Mouse (Mus musculus) adrenal gland, postnatal 4 days (tissue): ENCODE measurements around the gene Dynlt1f. TPM values are rescaled to one million over a fixed set of nuclear protein-coding genes. Genes with fewer than 3 reads are reported as not detected.
A peak's percentile ranks its signal among the peaks of the same experiment; 100 is the strongest.
"Not testable (repeated sequence)": the region's sequence is repeated elsewhere in the genome, so short reads cannot be mapped to it uniquely, and the experiment has no call there.

Source experiments
- DNase-seq, 2 experiments: peaks; one replicate each; pipeline ENCODE4 v3.0.0; 2021 to 2022; ENCODE audit warnings: low spot score in 2 of 2, mixed read lengths in 2 of 2
- total RNA-seq, 2 experiments: library from RNA; stranded (reverse); gene quantifications; 2 replicates each; pipeline ENCODE4 v1.2.3; 2021

The Dynlt1f gene
- total RNA-seq, 2 experiments from 2014 or later = 215 to 228 TPM

DNA sequence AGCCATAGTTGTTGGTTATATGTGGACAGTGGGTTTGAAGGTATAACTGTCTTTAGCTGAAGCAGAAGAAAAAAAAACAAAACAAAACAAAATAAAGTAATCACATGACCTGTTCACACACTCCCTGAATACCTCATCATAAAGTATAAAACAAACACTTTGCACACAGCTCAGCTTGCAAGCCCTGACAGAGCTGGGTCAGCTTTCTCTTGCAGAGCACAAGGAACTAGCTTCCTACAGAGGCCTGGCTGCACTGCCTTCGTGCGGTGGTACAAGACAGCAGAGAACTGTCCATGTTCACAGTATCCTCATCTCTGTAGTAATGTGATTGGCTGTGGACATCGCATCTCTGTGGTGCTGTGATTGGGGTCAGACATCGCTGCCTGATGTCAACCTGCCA, 25.3 kb downstream of the Dynlt1f start:
- not testable (repeated sequence) for DNase-seq

DNA sequence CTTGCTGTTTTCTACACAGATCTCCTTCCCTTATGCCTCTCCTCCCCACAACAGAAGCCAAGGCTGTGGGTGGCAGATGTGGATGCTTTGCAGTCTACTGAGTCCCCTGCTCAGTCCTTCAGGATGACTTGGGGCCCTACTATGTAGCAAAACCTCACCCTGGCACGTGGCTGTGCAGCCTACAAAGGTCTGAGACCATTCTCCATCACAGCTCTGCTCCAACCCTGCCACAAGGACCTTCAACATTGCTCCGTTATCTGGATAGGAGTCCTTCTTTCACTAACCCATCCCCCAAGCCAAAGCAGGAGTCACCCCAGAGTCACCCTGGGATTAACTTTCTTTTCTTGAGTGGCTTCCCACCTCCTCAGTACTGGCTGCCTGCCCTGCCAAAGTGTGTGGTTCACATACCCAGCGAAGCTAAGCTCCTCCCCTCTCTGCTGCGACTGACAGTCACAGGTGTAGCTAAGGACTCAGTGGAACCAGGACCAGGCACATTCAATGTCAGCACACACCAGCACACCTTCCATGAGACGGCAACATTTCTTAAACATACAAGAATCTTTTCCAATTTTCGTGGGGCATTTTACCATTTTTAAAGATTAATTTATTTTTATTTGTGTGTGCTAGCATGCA, 30.7 kb downstream of the Dynlt1f start:
- DNase-seq = not testable (repeated sequence)

DNA sequence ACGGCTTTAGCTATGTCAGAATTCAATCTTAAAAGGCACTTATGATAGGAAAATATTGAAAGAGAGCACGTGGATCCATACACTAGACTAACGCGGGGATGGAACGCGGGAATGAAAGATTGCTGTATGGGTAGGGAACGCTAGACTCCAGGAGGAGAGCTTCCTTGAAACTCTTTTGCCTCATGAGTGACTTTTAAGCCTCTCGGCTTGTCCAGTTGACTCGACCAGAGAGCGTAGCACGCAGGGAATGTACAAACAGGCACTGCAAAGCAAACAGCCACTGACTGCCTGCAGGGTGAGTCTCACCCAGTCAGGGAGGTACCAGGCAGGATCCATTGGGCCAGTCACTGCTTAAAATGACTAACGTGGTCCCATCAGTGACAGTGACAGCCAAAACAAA, 33.7 kb downstream of the Dynlt1f start:
- DNase-seq = not testable (repeated sequence)

DNA sequence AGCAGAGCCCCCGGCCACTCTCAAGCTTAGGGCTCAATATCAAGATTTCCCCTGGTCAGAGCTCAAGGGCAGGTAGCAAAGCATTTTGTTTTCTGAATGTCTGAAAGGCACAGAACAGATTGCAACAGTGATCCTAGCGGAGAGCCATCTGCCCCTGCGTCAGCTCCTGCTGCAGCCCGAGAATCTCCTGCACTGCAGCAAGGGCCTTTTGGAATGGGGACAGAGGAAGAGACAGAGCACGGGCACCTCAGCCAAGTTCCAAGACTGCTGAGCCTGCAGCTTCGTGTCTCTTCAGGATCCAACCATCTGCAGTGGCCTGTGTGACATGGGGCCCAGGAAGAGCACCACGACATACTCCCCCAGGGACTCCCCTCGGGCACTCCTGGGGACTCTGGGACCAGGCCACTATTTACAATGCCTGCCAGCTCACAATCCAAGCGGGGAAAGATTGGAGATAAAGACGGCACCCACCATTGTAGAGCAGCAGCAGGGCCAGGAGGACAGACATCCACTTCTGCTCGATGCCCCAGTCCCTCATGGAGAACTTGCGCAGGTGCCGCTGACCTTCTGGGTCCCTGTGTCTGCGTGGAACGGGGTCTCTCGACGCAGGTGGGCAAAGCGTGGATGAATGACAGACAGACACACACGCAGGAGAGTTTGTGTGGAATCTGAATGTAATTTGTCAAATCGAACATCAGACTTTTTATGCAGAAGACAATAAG, 34.8 kb downstream of the Dynlt1f start:
- DNase-seq = not testable (repeated sequence)

DNA sequence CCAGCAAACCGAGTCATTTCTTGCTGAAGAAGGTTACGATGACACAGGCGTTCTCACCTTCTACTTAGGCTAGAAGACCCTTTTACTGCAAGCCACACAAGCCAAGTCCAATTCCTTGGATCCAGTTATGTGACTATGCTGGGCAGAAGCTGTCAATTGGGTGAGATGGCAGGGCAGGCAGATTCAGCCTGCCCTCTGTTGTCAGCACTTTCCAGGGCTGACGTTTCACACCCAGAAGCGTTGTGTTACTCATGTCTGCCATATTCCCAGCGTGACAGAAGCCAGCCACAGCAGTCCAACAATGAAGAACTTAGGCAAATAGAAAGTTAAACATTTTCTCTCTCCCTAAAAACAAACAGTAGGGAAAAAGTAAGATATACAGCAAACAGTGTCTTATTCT, 35.7 kb downstream of the Dynlt1f start:
- not testable (repeated sequence) for DNase-seq

DNA sequence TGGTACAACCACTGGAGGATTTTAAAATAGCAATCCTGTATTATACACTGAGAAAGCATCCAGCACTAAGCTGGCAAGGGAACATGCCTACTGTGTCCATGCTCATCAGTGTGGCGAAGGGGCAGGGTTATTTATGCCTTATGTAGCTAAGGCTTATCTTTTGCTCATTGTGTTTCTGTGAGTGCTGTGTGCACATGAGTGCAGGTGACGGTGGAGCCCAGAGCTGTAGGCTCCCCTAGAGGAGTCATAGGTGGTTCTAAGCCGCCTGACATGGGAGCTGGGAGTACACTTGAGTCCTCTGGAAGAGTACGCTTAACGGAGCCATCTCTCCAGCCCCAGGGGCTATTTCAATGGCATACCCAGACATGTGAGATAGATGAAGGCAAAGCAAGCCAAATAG, 36.4 kb downstream of the Dynlt1f start:
- not testable (repeated sequence) for DNase-seq

GRCm38 (mm10) chr17:6617689-6618400, 37.9 kb downstream of the Dynlt1f start:
- not testable (repeated sequence) for DNase-seq

- not testable (repeated sequence) for DNase-seq
Observed at GRCm38 (mm10) chr17:6616731-6617130, 39.0 kb downstream of the Dynlt1f start.

- DNase-seq = not testable (repeated sequence)
Observed at GRCm38 (mm10) chr17:6614316-6614715, 41.4 kb downstream of the Dynlt1f start.

DNA sequence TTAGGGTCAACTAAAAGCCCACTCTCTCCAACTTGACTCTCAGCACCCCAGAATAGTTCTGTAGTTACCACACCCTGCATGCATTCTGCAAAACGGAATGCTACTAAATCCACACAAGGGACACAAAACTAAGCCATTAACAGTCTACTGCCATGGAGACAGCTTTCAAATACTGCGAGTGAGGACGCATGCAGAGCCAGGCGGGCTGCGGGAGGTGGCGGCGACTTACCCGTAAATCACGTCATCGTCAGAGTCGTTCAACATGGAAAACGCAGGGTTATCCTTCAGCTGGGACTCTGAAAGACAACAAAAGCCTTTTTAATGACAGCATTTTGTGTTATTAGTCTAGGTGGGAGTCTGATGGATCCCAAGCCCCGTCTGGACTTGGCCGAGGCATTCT, 42.2 kb downstream of the Dynlt1f start:
- not testable (repeated sequence) for DNase-seq

GRCm38 (mm10) chr17:6605347-6605746, 50.4 kb downstream of the Dynlt1f start:
- not testable (repeated sequence) for DNase-seq

DNA sequence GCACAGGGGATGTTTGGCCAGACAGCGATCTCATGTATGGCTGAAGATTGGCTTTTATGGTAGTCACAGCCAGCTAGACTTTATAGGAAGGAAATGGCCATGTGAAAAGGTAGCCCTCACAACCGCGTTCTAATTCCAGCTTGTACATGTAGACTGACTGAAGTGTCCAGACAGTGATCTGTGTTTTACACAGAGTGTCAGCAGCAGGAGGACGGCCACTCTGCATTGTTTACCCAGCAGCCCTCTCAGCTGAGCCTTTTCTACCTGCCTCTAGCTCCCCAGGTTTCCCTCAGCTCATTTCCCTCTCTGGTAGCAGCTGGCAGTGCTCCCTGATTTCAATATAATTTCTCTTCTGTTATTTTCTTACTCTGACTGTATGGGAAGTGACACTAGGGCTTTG, 53.5 kb downstream of the Dynlt1f start:
- DNase-seq = not testable (repeated sequence)

GRCm38 (mm10) chr17:6601204-6601911, 54.3 kb downstream of the Dynlt1f start, which contains the start of gene Dynlt1c:
Dynlt1c (plus strand) TSS chr17:6601671.
- peak; percentile 9 to 52 for DNase-seq

DNA sequence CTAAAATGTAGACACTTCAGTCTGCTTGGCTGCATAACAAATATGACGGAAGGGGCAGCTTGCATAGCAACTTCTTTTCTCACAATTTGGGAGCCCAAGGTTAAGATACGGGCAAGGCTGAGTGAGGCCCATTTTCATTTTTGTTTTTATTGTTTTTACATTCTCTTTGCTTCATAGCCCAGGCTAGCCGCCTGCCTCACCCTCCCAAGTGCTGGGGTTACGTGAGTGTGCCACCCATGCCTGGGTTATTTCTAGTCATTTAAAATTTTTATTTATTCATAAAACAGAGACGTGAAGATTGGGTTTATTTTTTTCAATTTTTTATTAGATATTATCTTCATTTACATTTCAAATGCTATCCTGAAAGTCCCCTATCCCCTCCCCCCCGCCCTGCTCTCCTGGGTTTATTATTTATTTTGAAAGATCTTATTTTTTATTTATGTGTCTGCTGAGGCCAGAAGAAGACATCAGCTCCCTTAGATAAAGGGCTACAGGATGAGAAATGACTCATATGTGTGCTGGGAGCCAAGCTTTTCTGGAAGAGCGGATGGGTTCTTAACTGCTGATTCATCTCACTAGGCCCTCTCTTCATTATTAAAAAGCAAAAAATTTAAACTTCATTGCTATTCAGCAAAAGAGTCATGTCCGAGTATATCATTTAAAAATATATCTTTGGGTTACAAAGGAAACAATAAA, 55.3 kb downstream of the Dynlt1f start:
- not testable (repeated sequence) for DNase-seq

- not testable (repeated sequence) for DNase-seq
Observed at GRCm38 (mm10) chr17:6598356-6598755, 57.3 kb downstream of the Dynlt1f start.

Other genes starting within 250 kb of the Dynlt1f start
- gene Dynlt1b, start 225.8 kb downstream of the Dynlt1f start, total RNA-seq = 100 to 1,000 TPM; 231 to 233 TPM
- 10 to 100 TPM; 29.7 to 30.9 TPM for gene Dynlt1c, start 54.2 kb downstream of the Dynlt1f start, total RNA-seq
- gene Sytl3, start 3.2 kb upstream of the Dynlt1f start, total RNA-seq = under 1 TPM; 0.68 to 0.73 TPM
- gene Ezr, start 126.9 kb upstream of the Dynlt1f start, total RNA-seq = 10 to 100 TPM; 23.7 to 60.5 TPM